Mouse (Mus musculus) heart, embryonic 14.5 days (tissue): ENCODE measurements at regions not wholly inside any gene's neighbourhood (a gene's known extent, or its start where the extent isn't known, plus 50 kb on each side); places are given as distances from the start of the nearest gene placed in this dataset.
A peak's percentile ranks its signal among the peaks of the same experiment; 100 is the strongest.
"Not testable (repeated sequence)": the region's sequence is repeated elsewhere in the genome, so short reads cannot be mapped to it uniquely, and the experiment has no call there.

ENCODE experiments used
- ATAC-seq: fragments of 200-750 bp; cut with Nextera tagmentation; 2 replicates; pipeline ENCODE4 v1.8.0; 2017; ENCODE audit warnings: low read depth, moderate TSS enrichment; ENCODE audit not compliant: insufficient number of reproducible peaks, insufficient read depth, low FRiP score
- H3K27ac ChIP-seq, 2 experiments: fragments of 200-500 bp in 1 of 2; fragments of 300-500 bp in 1 of 2; sonication (generic) in 1 of 2; replicated peaks in 1 of 2; 2 replicates each; pipeline ENCODE4 v1.5.1; 2012 to 2014; ENCODE audit warnings: low read depth in 2 of 2, low read length in 2 of 2, control low read depth in 1 of 2, mild to moderate bottlenecking in 1 of 2, mixed read lengths in 1 of 2; ENCODE audit not compliant: control insufficient read depth in 1 of 2, insufficient read depth in 1 of 2
- H3K27me3 ChIP-seq: fragments of 300-500 bp; sonication (generic); 2 replicates; pipeline ENCODE4 v1.6.1; 2014; ENCODE audit warnings: mild to moderate bottlenecking, low read length, control low read depth; ENCODE audit not compliant: control insufficient read depth, insufficient read depth
- H3K36me3 ChIP-seq: fragments of 300-500 bp; sonication (generic); 2 replicates; pipeline ENCODE4 v1.6.1; 2014; ENCODE audit warnings: mild to moderate bottlenecking, control low read depth, low read length, mixed read lengths; ENCODE audit not compliant: control insufficient read depth, insufficient read depth
- H3K4me1 ChIP-seq, 2 experiments: fragments of 200-500 bp in 1 of 2; fragments of 300-500 bp in 1 of 2; sonication (generic) in 1 of 2; 2 replicates each; pipeline ENCODE4 v1.6.1; 2012 to 2014; ENCODE audit warnings: low read length in 2 of 2, control low read depth in 1 of 2, mixed read lengths in 1 of 2; ENCODE audit not compliant: control insufficient read depth in 2 of 2, insufficient read depth in 2 of 2
- H3K4me2 ChIP-seq: fragments of 300-500 bp; sonication (generic); 2 replicates; pipeline ENCODE4 v1.6.1; 2014; ENCODE audit warnings: mild to moderate bottlenecking, low read length
- H3K4me3 ChIP-seq, 2 experiments: fragments of 200-500 bp in 1 of 2; fragments of 300-500 bp in 1 of 2; sonication (generic) in 1 of 2; 2 replicates each; pipeline ENCODE4 v1.5.1; 2012 to 2014; ENCODE audit warnings: low read length in 2 of 2, mild to moderate bottlenecking in 2 of 2, control low read depth in 1 of 2, low read depth in 1 of 2, moderate library complexity in 1 of 2; ENCODE audit not compliant: control insufficient read depth in 1 of 2, insufficient read depth in 1 of 2
- H3K9ac ChIP-seq: fragments of 300-500 bp; sonication (generic); 2 replicates; pipeline ENCODE4 v1.6.1; 2014; ENCODE audit warnings: mild to moderate bottlenecking, low read length
- H3K9me3 ChIP-seq: fragments of 300-500 bp; sonication (generic); 2 replicates; pipeline ENCODE4 v1.6.1; 2016; ENCODE audit warnings: low read length, control low read depth; ENCODE audit not compliant: control insufficient read depth
- WGBS: fragments of 180-500 bp; shearing (Covaris S2); extraction: QIAGEN DNeasy Blood & Tissue Kit; methylation state at CpG from one replicate; pipeline ENCODE4 v1.1.7; 2014; 5-methylcytosine and 5-hydroxymethylcytosine counted together

DNA sequence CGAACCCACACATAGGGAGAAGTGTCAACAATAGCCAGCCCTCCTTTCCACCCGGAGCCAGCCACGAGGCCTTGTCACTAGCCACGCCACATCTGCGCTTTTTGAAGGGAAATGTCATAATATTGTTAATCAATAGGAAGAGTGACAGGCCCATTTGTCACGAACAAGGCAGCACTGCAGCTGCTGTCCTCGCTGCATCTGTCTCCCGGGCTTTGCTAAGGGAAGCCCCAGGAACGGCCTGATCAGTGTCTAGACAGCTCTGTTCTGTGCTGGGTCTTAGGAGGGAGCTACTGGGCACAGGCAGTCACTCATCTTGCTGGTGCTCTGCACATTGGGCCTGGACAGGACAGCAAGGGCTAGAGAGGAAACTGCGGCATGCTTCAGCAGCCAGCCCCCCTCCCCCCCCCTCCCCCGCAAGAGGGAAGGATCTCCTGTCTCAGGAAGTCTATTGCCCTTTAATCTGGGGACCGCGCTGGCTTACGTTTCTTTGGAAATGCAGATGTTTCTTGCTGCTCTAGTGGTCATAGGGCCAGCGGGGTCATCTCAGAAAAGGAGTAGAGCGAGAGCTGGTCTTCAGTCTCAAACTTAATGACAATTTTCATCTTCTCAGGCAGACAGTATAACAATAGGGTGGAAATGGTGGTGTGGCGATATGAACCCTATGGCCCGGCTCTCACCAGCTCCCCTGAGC is 169.1 kb upstream of the Npvf start:
- H3K27ac ChIP-seq: no peak overlapping the region
- 24% methylated on average over 18 of the region's 18 CpGs for WGBS
- no peak overlapping the region for H3K4me3 ChIP-seq
- peaks cover 7% of the 10 kb centered on the region; the same call in 1 of the 2 replicates for H3K9me3 ChIP-seq
- H3K9ac ChIP-seq: peak overlapping the region; percentile 34
- H3K36me3 ChIP-seq: no peaks in the 10 kb centered on the region
- H3K4me1 ChIP-seq: peaks cover 7 to 12% of the 10 kb centered on the region in 2 experiments
- peak overlapping the region; percentile 8; the same call in 1 of the 2 replicates for H3K4me2 ChIP-seq
- ATAC-seq: 0 out of 2 replicates have a peak, but pooled peaks have one; percentile 47
- H3K27me3 ChIP-seq: peaks cover 8% of the 10 kb centered on the region

DNA sequence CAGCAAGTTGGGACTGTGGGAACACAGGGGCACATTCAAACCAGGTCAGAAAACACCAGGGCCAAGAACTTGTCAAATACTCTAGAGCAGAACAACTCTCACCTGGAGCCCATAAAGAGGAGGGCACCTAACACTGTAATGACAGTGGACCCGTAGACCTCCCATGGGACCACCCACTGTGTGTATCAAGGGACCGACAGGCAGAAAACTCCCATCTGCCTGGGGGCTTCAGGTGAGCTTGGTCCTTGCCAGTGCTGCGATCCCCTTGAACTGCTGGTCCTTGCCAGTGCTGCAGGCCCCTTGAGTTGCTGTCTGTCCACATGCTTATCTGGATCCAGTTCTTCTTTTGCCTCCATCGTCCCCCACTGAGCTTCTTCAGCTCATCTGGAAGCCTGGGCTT is 170.2 kb upstream of the Npvf start:
- Histone ChIP-seq H3K9ac (no peak overlapping the region), H3K27ac (no peak overlapping the region), H3K27me3 (peaks cover 8% of the 10 kb centered on the region), H3K4me3 (no peak overlapping the region), H3K4me2 (no peak overlapping the region), H3K4me1 (peaks cover 7 to 12% of the 10 kb centered on the region in 2 experiments), H3K9me3 (peaks cover 7% of the 10 kb centered on the region; the same call in 1 of the 2 replicates), H3K36me3 (no peaks in the 10 kb centered on the region)
- 56% methylated on average over 4 of the region's 4 CpGs for WGBS
- ATAC-seq: no peak

DNA sequence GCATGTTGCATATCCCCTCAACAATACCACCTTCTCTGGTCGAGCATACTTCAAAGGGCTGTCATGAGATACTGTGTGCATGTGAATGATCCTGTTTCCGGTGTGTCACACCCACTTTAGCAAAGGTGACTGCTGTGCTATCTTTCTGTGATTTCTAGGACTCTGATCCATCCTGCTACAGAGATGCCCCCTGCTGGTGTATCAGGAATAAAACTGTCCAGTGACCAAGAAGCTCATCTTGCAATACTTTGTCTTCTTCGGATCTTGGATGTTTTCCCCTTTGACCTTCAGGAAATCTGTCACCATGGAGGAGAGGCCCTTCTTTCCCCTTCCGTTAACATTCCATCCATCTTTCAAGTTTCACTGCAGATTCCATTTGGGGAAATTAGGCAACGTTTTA is 177.5 kb upstream of the Npvf start:
- H3K4me1 ChIP-seq: no peaks in the 10 kb centered on the region
- H3K9ac ChIP-seq: no peak overlapping the region
- WGBS: 69% methylated on average over 5 of the region's 5 CpGs

DNA sequence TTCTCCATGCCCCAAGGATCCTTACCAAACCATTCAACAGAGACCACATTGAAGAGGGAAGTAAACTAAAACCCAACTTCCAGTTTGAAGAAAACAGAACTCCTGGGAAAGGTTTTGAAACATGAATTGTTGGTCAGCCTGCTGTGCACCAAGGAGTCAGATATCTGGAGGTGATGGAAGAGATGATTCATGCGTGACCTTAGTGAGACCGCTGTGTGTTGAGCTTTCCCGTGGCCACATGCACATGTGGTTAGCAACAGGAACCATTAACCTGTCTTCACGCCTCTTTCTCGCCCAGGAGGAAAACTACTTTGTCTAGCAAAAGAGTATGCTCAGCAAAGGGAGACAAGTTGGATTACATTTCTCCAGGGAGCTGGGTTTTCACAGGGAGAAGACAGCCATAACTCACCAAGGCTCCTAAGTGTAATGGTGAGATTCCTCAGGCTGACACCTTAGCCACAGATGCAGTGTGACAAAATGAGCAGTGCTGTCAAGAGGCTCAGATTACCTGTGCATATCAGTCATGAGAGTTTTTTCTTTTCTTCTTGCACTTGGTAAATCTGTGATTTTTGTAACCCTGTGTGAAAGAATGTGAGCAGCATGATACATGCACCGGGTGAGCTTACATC is 181.9 kb upstream of the Npvf start:
- H3K27ac ChIP-seq: no peak overlapping the region
- H3K9me3 ChIP-seq: no peaks in the 10 kb centered on the region
- no peak overlapping the region for H3K4me2 ChIP-seq
- H3K4me3 ChIP-seq: no peak overlapping the region
- H3K27me3 ChIP-seq: no peaks in the 10 kb centered on the region
- no peak for ATAC-seq
- H3K36me3 ChIP-seq: no peaks in the 10 kb centered on the region
- 88% methylated on average over 6 of the region's 6 CpGs for WGBS
- H3K4me1 ChIP-seq: no peaks in the 10 kb centered on the region
- no peak overlapping the region for H3K9ac ChIP-seq

More for the DNA sequence above, 177.5 kb upstream of the Npvf start:
- H3K27ac ChIP-seq: no peak overlapping the region
- no peaks in the 10 kb centered on the region for H3K36me3 ChIP-seq
- no peak overlapping the region for H3K4me3 ChIP-seq
- no peak for ATAC-seq
- H3K27me3 ChIP-seq: no peaks in the 10 kb centered on the region
- H3K9me3 ChIP-seq: peaks cover 7% of the 10 kb centered on the region; the same call in 1 of the 2 replicates
- H3K4me2 ChIP-seq: no peak overlapping the region

DNA sequence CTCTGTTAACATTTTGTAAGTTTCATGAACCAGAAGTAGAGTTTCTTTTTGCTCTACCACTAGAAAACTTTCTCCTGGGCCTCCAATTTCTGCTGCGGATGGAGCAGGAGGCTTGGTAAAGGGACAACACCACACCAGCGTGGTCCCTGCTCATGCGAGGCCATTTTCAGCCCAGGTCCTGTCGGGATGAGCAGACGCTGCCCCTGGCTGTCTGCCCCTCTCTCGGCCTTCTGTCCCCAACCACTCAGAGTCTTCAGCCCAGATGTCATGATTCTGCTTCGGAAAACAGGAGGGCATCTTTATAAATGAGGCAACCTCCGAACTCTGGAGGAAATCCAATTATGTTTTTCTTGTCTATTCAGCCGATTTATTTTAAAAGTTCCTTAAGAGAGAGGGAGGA is 186.6 kb upstream of the Npvf start:
- WGBS: 73% methylated on average over 9 of the region's 9 CpGs
- H3K4me3 ChIP-seq: no peak overlapping the region

DNA sequence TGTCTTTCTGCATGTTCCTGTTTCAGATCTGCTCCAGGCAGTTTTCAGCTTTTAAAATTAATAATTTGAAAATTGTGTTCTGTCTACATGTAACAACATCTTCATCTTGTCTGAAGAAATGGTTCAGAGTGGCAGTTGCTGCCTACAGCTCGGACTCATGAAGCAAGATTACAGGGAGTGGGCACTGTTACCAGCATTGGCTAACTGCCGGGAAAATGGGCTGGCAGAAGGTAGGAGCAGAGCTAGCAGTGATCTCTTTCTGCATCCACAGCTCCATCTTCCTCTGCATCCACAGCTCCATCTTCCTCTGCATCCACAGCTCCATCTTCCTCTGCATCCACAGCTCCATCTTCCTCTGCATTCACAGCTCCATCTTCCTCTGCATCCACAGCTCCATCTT is 191.0 kb upstream of the Npvf start:
- H3K27me3 ChIP-seq, H3K4me2 ChIP-seq, H3K36me3 ChIP-seq, H3K4me3 ChIP-seq, ATAC-seq, H3K27ac ChIP-seq, H3K4me1 ChIP-seq, H3K9ac ChIP-seq, H3K9me3 ChIP-seq: not testable (repeated sequence)
- 81% methylated on average over 2 of the region's 2 CpGs for WGBS

More for the DNA sequence above, 186.6 kb upstream of the Npvf start:
- Histone ChIP-seq H3K9me3 (no peaks in the 10 kb centered on the region), H3K4me1 (no peaks in the 10 kb centered on the region), H3K4me2 (no peak overlapping the region), H3K27me3 (no peaks in the 10 kb centered on the region), H3K27ac (no peak overlapping the region), H3K9ac (no peak overlapping the region), H3K36me3 (no peaks in the 10 kb centered on the region)
- no peak for ATAC-seq

DNA sequence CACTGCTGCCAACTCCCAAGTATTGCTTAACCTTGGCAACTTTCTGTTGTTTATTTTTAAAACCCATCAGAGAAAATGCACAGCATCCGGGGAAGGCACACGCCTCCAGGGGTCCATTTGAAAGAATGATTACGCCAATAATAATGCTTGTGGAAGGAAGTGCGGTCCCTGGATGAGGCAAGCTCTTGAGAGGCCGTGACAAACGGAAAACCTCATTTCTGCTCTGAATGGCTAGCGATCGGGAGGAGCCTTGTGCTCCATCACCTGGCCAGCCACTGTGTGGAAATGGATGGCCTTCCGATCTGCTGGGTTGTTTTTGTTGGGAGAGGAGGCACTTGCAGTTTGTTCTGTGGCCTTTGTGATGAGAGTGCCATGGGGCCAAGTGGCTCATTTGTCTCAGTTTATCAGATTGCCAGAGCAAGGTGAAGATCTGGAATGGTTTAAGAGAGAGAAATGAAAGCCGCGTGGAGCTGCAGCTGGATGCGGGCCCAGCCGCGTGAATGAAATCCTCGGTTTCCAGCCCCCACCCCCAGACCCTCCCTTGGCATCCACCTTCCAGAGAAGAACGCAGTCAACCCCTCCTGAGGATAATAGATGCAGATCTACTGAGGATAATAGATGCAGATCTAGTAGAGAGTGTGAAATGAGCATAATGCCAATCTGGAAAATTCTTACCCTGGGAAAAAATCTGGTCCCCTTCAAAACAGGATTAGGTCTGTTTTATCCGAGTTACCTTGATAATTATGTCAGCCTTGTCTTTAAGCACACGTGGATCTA is 192.7 kb upstream of the Npvf start:
- H3K9ac ChIP-seq: no peak overlapping the region
- no peaks in the 10 kb centered on the region for H3K9me3 ChIP-seq
- H3K4me1 ChIP-seq: no peaks in the 10 kb centered on the region
- no peaks in the 10 kb centered on the region for H3K36me3 ChIP-seq
- WGBS: 75% methylated on average over 18 of the region's 18 CpGs
- ATAC-seq: no peak
- no peak overlapping the region for H3K27ac ChIP-seq
- H3K4me3 ChIP-seq: no peak overlapping the region
- H3K4me2 ChIP-seq: no peak overlapping the region
- H3K27me3 ChIP-seq: peaks cover 4% of the 10 kb centered on the region
